Mouse (Mus musculus): ENCODE results near the gene Il4. TPM values are rescaled to one million over a fixed set of nuclear protein-coding genes. Genes with fewer than 3 reads are reported as not detected.

The Il4 gene
- polyA plus RNA-seq, 1 experiment from 2014 or later, result 2.8 TPM

- Histone ChIP-seq H3K27me3 (ENCODE audit: control insufficient read depth, insufficient read depth, low read length) (no peaks in the 10 kb centered on the region), H3K4me1 (replicated peaks; ENCODE audit: control insufficient read depth, insufficient read depth, low read length) (no peaks in the 10 kb centered on the region; the same call in 1 of the 2 replicates), H3K36me3 (ENCODE audit: control insufficient read depth, insufficient read depth, low read length) (0 out of 2 replicates have a peak, but pooled peaks cover 3% of the 10 kb centered on the region), H3K9ac (ENCODE audit: low read depth, low read length) (no peak overlapping the region), H3K4me2 (replicated peaks; ENCODE audit: low read depth, low read length) (no peak overlapping the region), H3K27ac (ENCODE audit: low read depth, low read length) (no peak overlapping the region), H3K9me3 (ENCODE audit: control insufficient read depth, low read length) (no peaks in the 10 kb centered on the region), H3K4me3 (ENCODE audit: low read depth, low read length) (no peak overlapping the region)
- no peak for ATAC-seq (ENCODE audit: low FRiP score)
- DNase-seq (ENCODE audit: low spot score), result no peak
- WGBS, result 92% methylated on average over 3 of the region's 3 CpGs
These were observed 13.5 kb downstream of the Il4 start for GRCm38 (mm10) chr11:53604983-53605382.

GRCm38 (mm10) chr11:53591116-53591515, 27.4 kb downstream of the Il4 start:
- Histone ChIP-seq H3K27me3 (ENCODE audit: control insufficient read depth, insufficient read depth, low read length) (no peaks in the 10 kb centered on the region), H3K4me3 (ENCODE audit: low read depth, low read length) (no peak overlapping the region), H3K4me2 (replicated peaks; ENCODE audit: low read depth, low read length) (no peak overlapping the region), H3K4me1 (replicated peaks; ENCODE audit: control insufficient read depth, insufficient read depth, low read length) (no peaks in the 10 kb centered on the region), H3K9ac (ENCODE audit: low read depth, low read length) (no peak overlapping the region), H3K27ac (ENCODE audit: low read depth, low read length) (no peak overlapping the region), H3K36me3 (ENCODE audit: control insufficient read depth, insufficient read depth, low read length) (peaks cover 7% of the 10 kb centered on the region; the same call in 1 of the 2 replicates), H3K9me3 (ENCODE audit: control insufficient read depth, low read length) (no peaks in the 10 kb centered on the region)
- 94% methylated on average over 5 of the region's 5 CpGs for WGBS
- ATAC-seq (ENCODE audit: low FRiP score), result no peak
- no peak for DNase-seq (ENCODE audit: low spot score)

- no peak overlapping the region for H3K4me2 ChIP-seq (replicated peaks; ENCODE audit: low read depth, low read length)
- WGBS, result 43% methylated on average over 15 of the region's 15 CpGs
- H3K27ac ChIP-seq (ENCODE audit: low read depth, low read length), result no peak overlapping the region
- ATAC-seq (ENCODE audit: low FRiP score), result no peak
- no peak overlapping the region for H3K9ac ChIP-seq (ENCODE audit: low read depth, low read length)
- H3K4me1 ChIP-seq (replicated peaks; ENCODE audit: control insufficient read depth, insufficient read depth, low read length), result no peaks in the 10 kb centered on the region
- H3K9me3 ChIP-seq (ENCODE audit: control insufficient read depth, low read length), result no peaks in the 10 kb centered on the region
- H3K27me3 ChIP-seq (ENCODE audit: control insufficient read depth, insufficient read depth, low read length), result no peaks in the 10 kb centered on the region
- peak; percentile 73 for DNase-seq (ENCODE audit: low spot score)
- H3K36me3 ChIP-seq (ENCODE audit: control insufficient read depth, insufficient read depth, low read length), result peaks cover 7% of the 10 kb centered on the region; the same call in 1 of the 2 replicates
- no peak overlapping the region for H3K4me3 ChIP-seq (ENCODE audit: low read depth, low read length)
These were observed 28.1 kb downstream of the Il4 start for GRCm38 (mm10) chr11:53590368-53590768.

- Histone ChIP-seq H3K4me1 (replicated peaks; ENCODE audit: control insufficient read depth, insufficient read depth, low read length) (no peaks in the 10 kb centered on the region), H3K36me3 (ENCODE audit: control insufficient read depth, insufficient read depth, low read length) (0 out of 2 replicates have a peak, but pooled peaks cover 2% of the 10 kb centered on the region), H3K9ac (ENCODE audit: low read depth, low read length) (no peak overlapping the region), H3K4me3 (ENCODE audit: low read depth, low read length) (no peak overlapping the region), H3K9me3 (ENCODE audit: control insufficient read depth, low read length) (no peaks in the 10 kb centered on the region), H3K27me3 (ENCODE audit: control insufficient read depth, insufficient read depth, low read length) (no peaks in the 10 kb centered on the region), H3K27ac (ENCODE audit: low read depth, low read length) (no peak overlapping the region), H3K4me2 (replicated peaks; ENCODE audit: low read depth, low read length) (no peak overlapping the region)
- DNase-seq (ENCODE audit: low spot score) (no peak), ATAC-seq (ENCODE audit: low FRiP score) (no peak)
- 86% methylated on average over 8 of the region's 8 CpGs for WGBS
These were observed 30.2 kb downstream of the Il4 start for GRCm38 (mm10) chr11:53588279-53588678.

GRCm38 (mm10) chr11:53585510-53585909, 33.0 kb downstream of the Il4 start:
- Histone ChIP-seq H3K4me2 (replicated peaks; ENCODE audit: low read depth, low read length) (no peak overlapping the region), H3K36me3 (ENCODE audit: control insufficient read depth, insufficient read depth, low read length) (0 out of 2 replicates have a peak, but pooled peaks cover 2% of the 10 kb centered on the region), H3K4me1 (replicated peaks; ENCODE audit: control insufficient read depth, insufficient read depth, low read length) (no peaks in the 10 kb centered on the region), H3K9me3 (ENCODE audit: control insufficient read depth, low read length) (no peaks in the 10 kb centered on the region), H3K9ac (ENCODE audit: low read depth, low read length) (no peak overlapping the region), H3K27ac (ENCODE audit: low read depth, low read length) (no peak overlapping the region), H3K4me3 (ENCODE audit: low read depth, low read length) (no peak overlapping the region), H3K27me3 (ENCODE audit: control insufficient read depth, insufficient read depth, low read length) (no peaks in the 10 kb centered on the region)
- DNase-seq (ENCODE audit: low spot score) (no peak), ATAC-seq (ENCODE audit: low FRiP score) (no peak)
- 96% methylated on average over 6 of the region's 6 CpGs for WGBS

- no peaks in the 10 kb centered on the region for H3K9me3 ChIP-seq (ENCODE audit: control insufficient read depth, low read length)
- ATAC-seq (ENCODE audit: low FRiP score) (no peak), DNase-seq (ENCODE audit: low spot score) (peak; percentile 41)
- no peaks in the 10 kb centered on the region for H3K4me1 ChIP-seq (replicated peaks; ENCODE audit: control insufficient read depth, insufficient read depth, low read length)
- no peak overlapping the region for H3K27ac ChIP-seq (ENCODE audit: low read depth, low read length)
- no peak overlapping the region for H3K4me2 ChIP-seq (replicated peaks; ENCODE audit: low read depth, low read length)
- H3K4me3 ChIP-seq (ENCODE audit: low read depth, low read length), result no peak overlapping the region
- 0 out of 2 replicates have a peak, but pooled peaks cover 2% of the 10 kb centered on the region for H3K36me3 ChIP-seq (ENCODE audit: control insufficient read depth, insufficient read depth, low read length)
- H3K27me3 ChIP-seq (ENCODE audit: control insufficient read depth, insufficient read depth, low read length), result no peaks in the 10 kb centered on the region
- 78% methylated on average over 3 of the region's 3 CpGs for WGBS
- no peak overlapping the region for H3K9ac ChIP-seq (ENCODE audit: low read depth, low read length)
These were observed 33.6 kb downstream of the Il4 start for GRCm38 (mm10) chr11:53584849-53585248.

GRCm38 (mm10) chr11:53583151-53583550, 35.3 kb downstream of the Il4 start:
- no peak overlapping the region for H3K4me3 ChIP-seq (ENCODE audit: low read depth, low read length)
- H3K4me2 ChIP-seq (replicated peaks; ENCODE audit: low read depth, low read length), result no peak overlapping the region
- H3K27me3 ChIP-seq (ENCODE audit: control insufficient read depth, insufficient read depth, low read length), result no peaks in the 10 kb centered on the region
- H3K9ac ChIP-seq (ENCODE audit: low read depth, low read length), result no peak overlapping the region
- no peaks in the 10 kb centered on the region for H3K36me3 ChIP-seq (ENCODE audit: control insufficient read depth, insufficient read depth, low read length)
- ATAC-seq (ENCODE audit: low FRiP score) (no peak), DNase-seq (ENCODE audit: low spot score) (no peak)
- no peaks in the 10 kb centered on the region for H3K4me1 ChIP-seq (replicated peaks; ENCODE audit: control insufficient read depth, insufficient read depth, low read length)
- WGBS, result 73% methylated on average over 10 of the region's 10 CpGs
- H3K27ac ChIP-seq (ENCODE audit: low read depth, low read length), result no peak overlapping the region
- no peaks in the 10 kb centered on the region for H3K9me3 ChIP-seq (ENCODE audit: control insufficient read depth, low read length)

GRCm38 (mm10) chr11:53580562-53580961, 37.9 kb downstream of the Il4 start:
- Histone ChIP-seq H3K9ac (ENCODE audit: low read depth, low read length) (no peak overlapping the region), H3K4me1 (replicated peaks; ENCODE audit: control insufficient read depth, insufficient read depth, low read length) (no peaks in the 10 kb centered on the region), H3K36me3 (ENCODE audit: control insufficient read depth, insufficient read depth, low read length) (0 out of 2 replicates have a peak, but pooled peaks cover 3% of the 10 kb centered on the region), H3K4me2 (replicated peaks; ENCODE audit: low read depth, low read length) (no peak overlapping the region), H3K9me3 (ENCODE audit: control insufficient read depth, low read length) (no peaks in the 10 kb centered on the region), H3K27ac (ENCODE audit: low read depth, low read length) (no peak overlapping the region), H3K4me3 (ENCODE audit: low read depth, low read length) (no peak overlapping the region), H3K27me3 (ENCODE audit: control insufficient read depth, insufficient read depth, low read length) (no peaks in the 10 kb centered on the region)
- WGBS, result 98% methylated on average over 3 of the region's 3 CpGs
- DNase-seq (ENCODE audit: low spot score) (no peak), ATAC-seq (ENCODE audit: low FRiP score) (no peak)

- Histone ChIP-seq H3K9me3 (ENCODE audit: control insufficient read depth, low read length) (no peaks in the 10 kb centered on the region), H3K4me2 (replicated peaks; ENCODE audit: low read depth, low read length) (peak within 1 kb of the TSS; percentile 47), H3K9ac (ENCODE audit: low read depth, low read length) (peak within 1 kb of the TSS; percentile 47), H3K27me3 (ENCODE audit: control insufficient read depth, insufficient read depth, low read length) (no peaks in the 10 kb centered on the region), H3K4me3 (ENCODE audit: low read depth, low read length) (peak within 1 kb of the TSS; percentile 54), H3K27ac (ENCODE audit: low read depth, low read length) (peak within 1 kb of the TSS; percentile 70), H3K4me1 (replicated peaks; ENCODE audit: control insufficient read depth, insufficient read depth, low read length) (0 out of 2 replicates have a peak, but pooled peaks cover 2% of the 10 kb centered on the region), H3K36me3 (ENCODE audit: control insufficient read depth, insufficient read depth, low read length) (no peaks in the 10 kb centered on the region)
- ATAC-seq (ENCODE audit: low FRiP score) (peak; percentile 97), DNase-seq (ENCODE audit: low spot score) (peak; percentile 98)
- under 1% methylated on average over 58 of the region's 69 CpGs for WGBS
These were observed 51.0 kb downstream of the Il4 start, which contains the start of gene Kif3a for GRCm38 (mm10) chr11:53567224-53568014. Gene Kif3a, plus strand, starts transcription at chr11:53567379.
